Mouse (Mus musculus) myocyte (in vitro differentiated cells): ENCODE measurements around the gene Pcf11. TPM values are rescaled to one million over a fixed set of nuclear protein-coding genes. Genes with fewer than 3 reads are reported as not detected.

ENCODE experiments used
- H3K27me3 ChIP-seq: one replicate; pipeline ENCODE4 v1.6.1; 2011; ENCODE audit not compliant: control insufficient read depth, insufficient read depth, insufficient read length
- H3K36me3 ChIP-seq: one replicate; pipeline ENCODE4 v1.6.1; 2011; ENCODE audit not compliant: control insufficient read depth, insufficient read depth
- H3K4me2 ChIP-seq: one replicate; pipeline ENCODE4 v1.6.1; 2011; ENCODE audit warnings: low read depth, control low read depth
- H3K4me3 ChIP-seq: one replicate; pipeline ENCODE4 v1.5.1; 2011; ENCODE audit warnings: mild to moderate bottlenecking, control low read depth, moderate library complexity
- H3K79me2 ChIP-seq: one replicate; pipeline ENCODE4 v1.6.1; 2011; ENCODE audit not compliant: control insufficient read depth, insufficient read depth
- H3ac ChIP-seq: one replicate; pipeline ENCODE4 v1.6.1; 2011; ENCODE audit not compliant: control insufficient read depth, insufficient read length
- CEBPB ChIP-seq: IDR thresholded peaks from 2 replicates; pipeline ENCODE4 v1.6.1; 2011; ENCODE audit warnings: mild to moderate bottlenecking, moderate library complexity; ENCODE audit not compliant: poor library complexity, insufficient read depth, severe bottlenecking
- E2F4 ChIP-seq: IDR thresholded peaks from one replicate; pipeline ENCODE4 v1.6.1; 2011; ENCODE audit warnings: mild to moderate bottlenecking, control low read depth, moderate library complexity; ENCODE audit not compliant: insufficient read depth
- MAX ChIP-seq: IDR thresholded peaks from one replicate; pipeline ENCODE4 v1.6.1; 2011; ENCODE audit warnings: low read depth, mild to moderate bottlenecking, control low read depth
- MYOD1 ChIP-seq, 3 experiments: IDR thresholded peaks; one replicate each; pipeline ENCODE4 v1.6.1; 2011; ENCODE audit warnings: control low read depth in 2 of 3, low read depth in 2 of 3, mild to moderate bottlenecking in 2 of 3, moderate library complexity in 1 of 3; ENCODE audit not compliant: insufficient read length in 2 of 3, control insufficient read depth in 1 of 3
- MYOG ChIP-seq, 3 experiments: IDR thresholded peaks; one replicate each; pipeline ENCODE4 v1.6.1; 2011; ENCODE audit warnings: control low read depth in 2 of 3, low read depth in 2 of 3, mild to moderate bottlenecking in 2 of 3; ENCODE audit not compliant: insufficient read length in 2 of 3, control insufficient read depth in 1 of 3, insufficient read depth in 1 of 3
- POLR2A ChIP-seq: IDR thresholded peaks from one replicate; pipeline ENCODE4 v1.6.1; 2011; ENCODE audit warnings: low read depth, mild to moderate bottlenecking, control low read depth, moderate library complexity; ENCODE audit not compliant: insufficient read length
- POLR2AphosphoS2 ChIP-seq: IDR thresholded peaks from one replicate; pipeline ENCODE4 v1.6.1; 2011; ENCODE audit warnings: low read depth, control low read depth; ENCODE audit not compliant: insufficient read length
- REST ChIP-seq: IDR thresholded peaks from one replicate; pipeline ENCODE4 v1.6.1; 2011; ENCODE audit warnings: mild to moderate bottlenecking, control low read depth, moderate library complexity; ENCODE audit not compliant: insufficient read depth, insufficient read length
- SRF ChIP-seq: IDR thresholded peaks from one replicate; pipeline ENCODE4 v1.6.1; 2011; ENCODE audit warnings: low read depth; ENCODE audit not compliant: control insufficient read depth, insufficient read length
- TCF12 ChIP-seq: IDR thresholded peaks from one replicate; pipeline ENCODE4 v1.6.1; 2011; ENCODE audit warnings: mild to moderate bottlenecking, control low read depth; ENCODE audit not compliant: poor library complexity, insufficient read depth, severe bottlenecking
- TCF3 ChIP-seq: IDR thresholded peaks from one replicate; pipeline ENCODE4 v1.6.1; 2011; ENCODE audit warnings: low read depth, control low read depth; ENCODE audit not compliant: insufficient read length
- USF1 ChIP-seq: IDR thresholded peaks from one replicate; pipeline ENCODE4 v1.6.1; 2011; ENCODE audit warnings: low read depth, mild to moderate bottlenecking, control low read depth, moderate library complexity
- polyA plus RNA-seq: library from polyadenylated mRNA; unstranded; fragments of >200 nt; fragmentation: generic; extraction: Trizol; gene quantifications from one replicate; pipeline ENCODE4 v1.2.1, GENCODE M21; 2012; ENCODE audit warnings: missing spikeins

The Pcf11 gene
- polyA plus RNA-seq, 1 experiment: 11.1 TPM

DNA sequence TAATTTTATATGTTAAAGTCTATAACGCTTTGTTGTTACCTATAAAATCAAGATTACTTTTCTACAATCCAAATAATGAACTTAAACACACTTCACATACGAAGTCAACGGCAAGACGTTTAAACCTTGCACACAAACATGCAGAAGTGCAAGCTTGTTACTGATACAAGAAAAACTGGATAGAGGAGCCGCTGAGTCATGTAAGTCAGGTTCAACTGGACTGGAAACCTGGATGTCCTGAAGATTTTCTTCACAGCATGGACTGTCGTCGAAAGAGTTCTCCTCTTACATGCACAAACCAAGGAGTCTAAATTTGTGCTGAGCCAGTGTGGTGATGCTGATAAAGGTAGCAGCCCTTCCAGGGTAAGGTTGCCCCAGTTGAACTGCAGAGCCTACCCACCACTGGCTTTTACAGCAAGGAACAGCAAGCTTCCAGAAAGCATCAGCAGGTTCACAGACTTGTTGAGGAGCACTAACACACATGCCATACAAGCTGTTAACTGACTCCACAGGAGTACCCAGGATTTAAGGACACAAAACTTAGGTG is 3.4 kb downstream of the Pcf11 start:
- Histone ChIP-seq H3ac (no peak overlapping the region), H3K27me3 (no peaks in the 10 kb centered on the region), H3K36me3 (peaks cover 27% of the 10 kb centered on the region), H3K4me3 (peak overlapping the region; percentile 92), H3K4me2 (peak overlapping the region; percentile 81), H3K79me2 (peaks cover 63% of the 10 kb centered on the region)
- TF ChIP-seq REST (no peak), POLR2AphosphoS2 (no peak), MYOG (IDR thresholded peaks at IDR 0.05; ENCODE audit: control insufficient read depth in 1 of 3, insufficient read depth in 1 of 3, insufficient read length in 2 of 3, low read depth in 2 of 3) (no peak), USF1 (no peak), E2F4 (no peak), POLR2A (no peak), SRF (no peak), TCF12 (no peak), TCF3 (no peak), CEBPB (no peak), MYOD1 (IDR thresholded peaks at IDR 0.05; ENCODE audit: control insufficient read depth in 1 of 3, insufficient read length in 2 of 3, low read depth in 2 of 3) (no peak), MAX (no peak)

DNA sequence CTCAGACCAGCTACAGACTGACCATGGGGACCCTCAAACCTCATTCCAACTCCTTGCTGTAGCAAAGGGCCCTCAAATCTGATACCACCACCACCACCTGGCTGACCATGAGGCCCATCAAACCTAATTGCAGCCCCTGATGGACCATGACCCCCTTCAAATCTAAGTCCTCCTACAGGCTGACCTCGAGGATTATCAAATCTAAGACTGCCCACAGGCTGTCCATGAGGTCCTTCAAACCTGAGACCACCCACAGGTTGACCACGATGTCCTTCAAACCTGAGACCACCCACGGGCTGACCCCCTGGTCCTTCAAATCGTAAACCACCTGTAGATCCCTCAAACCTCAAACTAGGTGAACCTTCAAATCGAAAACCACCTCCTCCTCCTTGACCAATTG is 11.7 kb downstream of the Pcf11 start:
- no peak overlapping the region for H3K4me2 ChIP-seq
- peaks cover 52% of the 10 kb centered on the region for H3K79me2 ChIP-seq
- H3K4me3 ChIP-seq: no peak overlapping the region
- H3K36me3 ChIP-seq: peaks cover 69% of the 10 kb centered on the region
- TF ChIP-seq REST (no peak), MYOD1 (IDR thresholded peaks at IDR 0.05; ENCODE audit: control insufficient read depth in 1 of 3, insufficient read length in 2 of 3, low read depth in 2 of 3) (no peak), POLR2A (no peak), CEBPB (no peak)
- no peaks in the 10 kb centered on the region for H3K27me3 ChIP-seq
- H3ac ChIP-seq: no peak overlapping the region

- peaks cover 58% of the 10 kb centered on the region for H3K79me2 ChIP-seq
- H3K27me3 ChIP-seq: no peaks in the 10 kb centered on the region
- TF ChIP-seq TCF3: no peak
- peaks cover 59% of the 10 kb centered on the region for H3K36me3 ChIP-seq
- no peak overlapping the region for H3K4me2 ChIP-seq
- H3K4me3 ChIP-seq: no peak overlapping the region
- H3ac ChIP-seq: no peak overlapping the region
These were observed 13.3 kb downstream of the Pcf11 start for GRCm38 (mm10) chr7:92656386-92656785.

DNA sequence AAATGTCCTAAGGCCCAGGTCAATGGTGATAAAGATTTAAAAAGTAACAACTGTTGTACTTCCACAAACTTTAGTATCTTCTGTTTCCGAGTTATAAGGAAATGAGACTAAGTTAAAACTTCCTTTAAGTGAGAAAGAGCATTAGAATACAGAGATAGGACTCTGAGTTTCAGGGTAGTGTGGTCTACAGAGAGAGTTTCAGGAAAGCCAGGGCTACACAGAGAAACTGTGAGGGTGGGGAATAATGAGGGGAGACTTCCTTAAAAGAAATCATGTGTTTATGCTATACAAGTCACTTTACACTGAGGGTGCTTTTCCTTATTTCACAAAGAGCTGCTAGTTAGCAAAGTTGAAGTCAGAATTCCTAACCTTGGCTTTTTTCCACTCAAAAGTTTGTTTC is 16.4 kb downstream of the Pcf11 start:
- Histone ChIP-seq H3K4me2 (no peak overlapping the region), H3K4me3 (no peak overlapping the region), H3K27me3 (no peaks in the 10 kb centered on the region), H3K36me3 (peaks cover 51% of the 10 kb centered on the region), H3K79me2 (peaks cover 52% of the 10 kb centered on the region), H3ac (no peak overlapping the region)
- no peak for TF ChIP-seq TCF3
- TF ChIP-seq CEBPB: no peak
- TF ChIP-seq E2F4: no peak
- no peak for TF ChIP-seq USF1

GRCm38 (mm10) chr7:92647790-92648189 is 21.9 kb downstream of the Pcf11 start:
- Histone ChIP-seq H3ac (no peak overlapping the region), H3K4me2 (no peak overlapping the region), H3K4me3 (no peak overlapping the region), H3K27me3 (no peaks in the 10 kb centered on the region), H3K79me2 (peaks cover 19% of the 10 kb centered on the region), H3K36me3 (peaks cover 75% of the 10 kb centered on the region)
- TF ChIP-seq MYOG (IDR thresholded peaks at IDR 0.05; ENCODE audit: control insufficient read depth in 1 of 3, insufficient read depth in 1 of 3, insufficient read length in 2 of 3, low read depth in 2 of 3) (no peak), TCF3 (no peak), TCF12 (no peak), USF1 (no peak), POLR2A (no peak), CEBPB (no peak), REST (no peak), SRF (no peak)

- TF ChIP-seq REST (no peak), CEBPB (no peak), TCF12 (no peak), USF1 (no peak), MAX (no peak), MYOD1 (IDR thresholded peaks at IDR 0.05; ENCODE audit: control insufficient read depth in 1 of 3, insufficient read length in 2 of 3, low read depth in 2 of 3) (no peak), E2F4 (no peak), TCF3 (no peak), MYOG (IDR thresholded peaks at IDR 0.05; ENCODE audit: control insufficient read depth in 1 of 3, insufficient read depth in 1 of 3, insufficient read length in 2 of 3, low read depth in 2 of 3) (no peak), POLR2A (no peak), POLR2AphosphoS2 (no peak), SRF (no peak)
- H3K4me3 ChIP-seq: no peak overlapping the region
- no peak overlapping the region for H3K4me2 ChIP-seq
- no peaks in the 10 kb centered on the region for H3K27me3 ChIP-seq
- peaks cover 63% of the 10 kb centered on the region for H3K36me3 ChIP-seq
- no peak overlapping the region for H3ac ChIP-seq
- H3K79me2 ChIP-seq: peaks cover 11% of the 10 kb centered on the region
These were observed 27.4 kb downstream of the Pcf11 start for GRCm38 (mm10) chr7:92642358-92642757.
